Mouse (Mus musculus): ENCODE results near the gene Palm2.

GRCm38 (mm10) chr4:57678991-57679457 lies 245.0 kb downstream of the Palm2 start:
- TF ChIP-seq CTCF (conservative IDR thresholded peaks at IDR 0.05; ENCODE audit: low read length), result no peak
- TF ChIP-seq NANOG (IDR thresholded peaks at IDR 0.05; ENCODE audit: borderline replicate concordance, low read length), result no peak

Data from E14TG2a.4 (cell line).